Mouse (Mus musculus): ENCODE results near the gene Defb13. TPM values are rescaled to one million over a fixed set of nuclear protein-coding genes. Genes with fewer than 3 reads are reported as not detected.

Defb13 gene
- total RNA-seq, 2 experiments from 2014 or later = not detected

Other genes with a start within 250 kb of the Defb13 start
- not detected for gene AY761184, start 243.1 kb upstream of the Defb13 start, total RNA-seq (2021)
- not detected for gene Defa24, start 212.3 kb upstream of the Defb13 start, total RNA-seq (2021)
- not detected for gene Defb50, start 123.2 kb upstream of the Defb13 start, total RNA-seq (2021)
- not detected for gene Defb2, start 106.8 kb upstream of the Defb13 start, total RNA-seq (2021)
- gene Defb10, start 87.9 kb upstream of the Defb13 start, total RNA-seq (2021) = not detected
- gene Defb9, start 61.3 kb upstream of the Defb13 start, total RNA-seq (2021) = not detected
- gene Defb11, start 40.4 kb upstream of the Defb13 start, total RNA-seq (2021) = not detected
- not detected for gene Defb15, start 14.1 kb upstream of the Defb13 start, total RNA-seq (2021)
- gene Defb35, start 8.4 kb upstream of the Defb13 start, total RNA-seq (2021) = not detected
- gene Fam90a1a, start 12.0 kb downstream of the Defb13 start, total RNA-seq (2021) = not detected
- not detected for gene Ccdc70, start 23.0 kb downstream of the Defb13 start, total RNA-seq (2021)
- gene Atp7b, start 113.5 kb downstream of the Defb13 start, total RNA-seq (2021) = under 1 TPM in 1 of 2 experiments, not detected in 1; 0.02 TPM
- 1 to 10 TPM; 6.2 to 7.6 TPM for gene Alg11, start 114.0 kb downstream of the Defb13 start, total RNA-seq (2021)
- gene Nek5, start 178.3 kb downstream of the Defb13 start, total RNA-seq (2021) = 1 to 10 TPM in 1 of 2 experiments, under 1 TPM in 1; 0.46 to 1.2 TPM
- 1 to 10 TPM; 2.1 to 3.2 TPM for gene Nek3, start 219.7 kb downstream of the Defb13 start, total RNA-seq (2021)
- gene Ckap2, start 239.1 kb downstream of the Defb13 start, total RNA-seq (2021) = under 1 TPM; 0.21 to 0.23 TPM
- 10 to 100 TPM; 25.5 to 26.3 TPM for gene Vps36, start 246.0 kb downstream of the Defb13 start, total RNA-seq (2021)

Measured in gastrocnemius, adult 18-20 months (tissue).